Mouse (Mus musculus): Measurements from ENCODE around the gene Arhgap30.
A peak's percentile ranks its signal among the peaks of the same experiment; 100 is the strongest.

Gene Arhgap30

GRCm38 (mm10) chr1:171435974-171436373 lies 47.2 kb downstream of the Arhgap30 start:
- DNase-seq, result no peak

GRCm38 (mm10) chr1:171437264-171438013 lies 48.7 kb downstream of the Arhgap30 start, which contains the start of gene F11r:
F11r (plus strand) TSS chr1:171437535.
- peak; percentile 97 for DNase-seq

DNA sequence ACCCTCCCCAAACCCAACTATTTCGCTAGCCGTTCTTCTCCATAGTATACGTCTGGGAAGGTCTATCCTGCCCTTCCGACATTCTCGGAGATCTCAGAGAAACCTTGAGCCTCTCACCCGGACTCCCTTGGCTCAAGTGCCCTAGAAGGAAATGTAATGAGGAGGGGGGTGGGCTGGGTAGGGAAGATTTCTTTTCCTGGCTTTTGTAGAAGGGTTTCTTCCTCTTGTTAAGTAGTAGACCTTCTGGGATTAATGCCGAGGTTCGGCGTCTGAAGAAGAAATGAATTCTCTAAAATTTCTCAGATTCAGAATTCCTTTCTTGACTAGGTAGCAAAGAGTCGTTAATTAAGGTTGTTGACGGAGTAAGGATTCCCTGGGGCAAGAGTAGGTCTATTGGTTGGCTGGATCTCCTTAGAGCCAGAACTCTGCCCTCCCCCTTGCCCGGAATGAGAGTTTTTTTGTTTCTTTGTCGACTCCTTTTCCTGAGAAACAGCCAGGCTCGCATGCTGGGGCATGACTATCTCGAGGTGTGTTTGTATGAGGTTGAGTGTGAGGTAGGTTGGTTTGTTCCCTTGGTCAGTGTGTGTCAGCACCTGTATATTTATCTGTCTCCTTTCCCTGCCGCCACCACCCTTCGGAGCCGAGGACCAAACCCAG lies 49.4 kb downstream of the Arhgap30 start:
- DNase-seq, result peak; percentile 48

DNA sequence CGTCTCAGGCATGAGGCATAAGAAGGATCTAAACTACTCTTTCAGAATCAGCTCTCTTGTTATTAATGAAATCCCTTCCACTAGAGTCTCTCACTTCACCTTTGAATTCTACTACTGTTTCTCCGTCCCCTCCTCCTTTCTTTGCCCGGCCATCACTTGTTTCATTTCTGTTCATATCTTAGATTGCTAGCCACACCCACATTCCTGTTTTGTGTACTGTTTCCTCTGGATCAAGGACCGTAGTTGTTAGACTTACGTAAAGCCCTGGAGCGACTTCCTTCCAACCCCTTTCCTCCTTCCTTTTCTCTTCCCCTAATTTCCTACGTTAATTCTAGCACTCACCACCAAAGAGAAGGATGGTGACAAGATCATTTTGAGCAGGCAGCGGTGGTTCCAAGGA lies 50.3 kb downstream of the Arhgap30 start:
- DNase-seq, result no peak

- peak; percentile 82 for DNase-seq
These were observed 51.4 kb downstream of the Arhgap30 start for GRCm38 (mm10) chr1:171440025-171440725.

DNA sequence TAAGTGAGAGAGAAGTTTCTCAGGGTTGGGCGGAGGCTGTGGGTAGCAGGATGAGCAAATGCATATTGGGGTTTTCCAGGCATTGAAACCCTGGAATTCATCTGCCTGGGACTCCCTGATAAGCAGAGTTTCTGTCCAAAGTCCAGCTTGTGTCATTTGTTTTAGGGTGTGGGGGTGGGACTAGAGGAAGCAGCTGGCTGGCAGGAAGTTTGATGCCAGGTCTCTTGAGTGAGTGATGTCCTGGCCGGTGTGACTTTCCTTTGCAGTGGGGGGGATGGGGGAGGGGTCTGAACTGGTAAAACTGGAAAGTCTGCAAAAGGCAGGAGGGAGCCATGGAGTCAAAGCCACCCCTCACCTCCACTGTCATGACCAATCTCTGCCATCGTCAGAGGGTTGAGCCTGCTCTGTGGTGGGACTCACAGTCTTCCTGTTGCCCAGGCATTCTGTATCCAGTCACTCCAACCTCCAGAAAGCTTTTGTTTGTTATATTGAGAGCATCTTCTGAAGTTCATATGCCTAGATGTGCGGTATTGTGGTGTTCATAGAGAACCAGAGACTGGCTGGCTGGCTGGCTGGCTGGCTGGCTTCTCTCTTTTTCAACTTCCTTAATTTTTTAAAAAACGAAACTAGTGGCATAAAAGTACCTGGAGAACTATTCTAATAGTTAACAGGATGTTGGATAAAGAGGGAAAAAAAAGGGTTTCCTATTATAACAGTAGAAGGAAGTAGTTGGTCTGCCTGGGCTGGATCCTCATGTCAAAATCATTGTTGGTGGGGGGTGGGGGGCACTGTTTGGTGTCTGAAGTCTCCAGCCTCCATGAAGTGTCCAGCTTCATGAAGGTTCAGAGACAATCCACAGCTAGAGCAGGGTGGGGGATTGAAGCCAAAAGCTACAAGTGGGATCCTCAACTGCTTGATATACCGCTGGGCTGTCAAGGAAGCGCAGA lies 53.0 kb downstream of the Arhgap30 start:
- DNase-seq, result no peak

DNA sequence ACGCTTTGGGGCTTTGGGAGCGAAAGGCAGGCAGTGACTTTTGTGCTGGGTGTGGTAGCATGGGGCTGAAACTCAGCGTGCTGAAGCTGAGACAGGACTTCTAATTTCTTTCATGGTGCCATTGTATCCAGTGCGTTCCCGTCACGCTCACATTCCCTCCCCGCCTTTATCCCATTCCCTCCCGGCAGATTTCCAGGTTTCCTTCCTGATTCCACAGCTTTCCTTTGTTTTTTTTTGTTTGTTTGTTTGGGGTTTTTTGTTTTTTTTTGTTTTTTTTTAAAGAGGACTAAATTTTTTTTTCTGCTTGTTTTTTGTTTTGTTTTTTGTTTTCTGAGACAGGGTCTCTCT lies 53.6 kb downstream of the Arhgap30 start:
- no peak for DNase-seq

DNA sequence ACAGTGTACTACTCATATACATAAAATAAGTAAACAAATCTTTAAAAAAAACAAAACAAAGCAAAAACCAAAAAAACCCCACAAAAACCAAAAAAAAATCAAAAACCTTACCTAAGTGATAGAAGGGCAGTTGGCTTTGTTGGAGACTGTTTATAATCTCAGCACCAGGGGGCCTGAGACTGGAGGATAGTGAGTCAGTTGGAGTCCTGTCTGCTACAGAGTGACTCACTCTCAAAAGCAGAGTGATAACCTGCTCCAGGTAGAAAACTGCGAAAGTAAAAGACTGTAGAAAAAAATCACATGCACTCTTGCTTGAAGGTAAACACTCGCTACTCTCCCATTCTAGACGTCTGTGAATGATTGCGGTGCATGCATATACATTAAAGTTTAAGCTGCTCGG lies 56.3 kb downstream of the Arhgap30 start:
- DNase-seq, result no peak

DNA sequence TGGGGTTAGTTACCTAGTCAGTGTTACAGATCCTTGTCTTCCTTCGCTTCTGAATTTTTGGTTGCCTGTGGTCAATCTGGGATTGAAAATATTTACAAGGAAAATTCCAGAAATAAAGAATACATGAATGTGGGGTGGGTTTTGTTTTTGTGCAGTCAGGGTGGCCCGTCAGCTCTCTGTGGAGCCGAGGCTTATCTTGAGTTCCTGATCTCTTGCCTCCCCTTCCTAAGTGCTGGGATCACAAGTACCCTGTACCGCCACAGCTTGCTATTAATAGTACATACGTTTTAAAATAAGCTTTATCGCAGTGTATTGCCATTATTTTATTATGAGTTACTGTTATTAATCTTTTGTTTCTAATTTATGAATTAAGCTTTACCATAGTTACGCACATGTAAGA lies 58.1 kb downstream of the Arhgap30 start:
- DNase-seq, result no peak

DNA sequence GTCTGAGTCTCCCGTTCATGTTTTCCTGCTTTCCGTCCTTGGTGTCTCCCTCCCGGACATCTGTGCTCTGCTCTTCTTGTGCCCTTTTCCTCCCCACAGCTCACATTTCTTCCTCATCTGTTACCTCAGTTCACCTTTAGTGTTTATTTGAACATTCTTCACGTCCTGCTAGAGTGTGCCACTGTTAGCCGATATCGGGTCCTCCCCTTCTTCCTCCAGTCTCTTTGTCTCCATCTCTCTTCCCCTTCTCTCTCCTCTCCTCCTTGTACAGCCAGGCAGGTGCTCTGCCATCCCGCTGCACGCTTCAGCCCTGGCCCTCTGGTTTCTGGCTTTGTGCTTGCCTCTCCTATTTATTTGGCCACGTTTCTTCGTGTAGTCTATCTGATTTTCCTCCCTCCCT lies 58.9 kb downstream of the Arhgap30 start:
- DNase-seq, result no peak

GRCm38 (mm10) chr1:171450062-171450461 lies 61.3 kb downstream of the Arhgap30 start:
- DNase-seq, result no peak

DNA sequence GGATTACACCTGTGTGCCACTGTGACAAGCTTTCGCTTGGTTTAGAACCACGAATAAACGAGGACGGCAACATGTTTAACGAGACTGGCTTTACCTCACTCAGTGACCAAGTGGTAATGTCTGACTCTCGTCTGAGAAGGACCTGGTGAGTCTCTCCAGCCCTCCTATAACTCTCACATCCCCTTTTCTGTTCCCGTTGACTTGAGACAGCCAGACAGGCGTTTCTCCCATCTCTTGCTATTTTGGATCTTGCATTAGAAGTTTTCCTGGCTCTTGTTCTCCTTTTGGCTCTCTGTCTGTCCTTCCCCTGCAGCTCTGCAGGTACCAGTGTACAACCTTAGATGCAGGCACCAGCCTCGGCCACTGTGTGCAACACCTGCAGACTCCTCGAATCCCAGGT lies 62.2 kb downstream of the Arhgap30 start:
- DNase-seq, result no peak

- no peak for DNase-seq
These were observed 63.8 kb downstream of the Arhgap30 start for GRCm38 (mm10) chr1:171452522-171452921.

DNA sequence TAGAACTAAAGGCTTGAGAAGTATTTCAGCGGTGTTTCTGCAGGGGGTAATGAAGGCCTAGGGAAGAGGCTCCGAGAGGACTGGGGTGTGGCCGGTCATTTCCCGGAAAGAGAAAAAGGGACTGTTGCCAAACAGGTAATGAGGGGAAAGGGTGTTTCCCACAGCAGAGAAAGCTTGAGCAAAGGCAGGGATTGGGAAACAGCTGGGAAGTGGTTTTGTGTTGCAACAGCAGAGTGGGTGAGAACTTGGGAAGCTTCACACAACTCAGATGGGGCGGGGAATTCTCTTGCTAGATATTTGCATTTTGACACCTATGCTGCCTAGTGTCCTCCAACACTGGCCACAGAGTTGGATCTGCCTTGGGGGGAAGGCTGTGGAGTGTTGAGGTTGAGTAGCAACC lies 64.2 kb downstream of the Arhgap30 start:
- DNase-seq, result no peak

DNA sequence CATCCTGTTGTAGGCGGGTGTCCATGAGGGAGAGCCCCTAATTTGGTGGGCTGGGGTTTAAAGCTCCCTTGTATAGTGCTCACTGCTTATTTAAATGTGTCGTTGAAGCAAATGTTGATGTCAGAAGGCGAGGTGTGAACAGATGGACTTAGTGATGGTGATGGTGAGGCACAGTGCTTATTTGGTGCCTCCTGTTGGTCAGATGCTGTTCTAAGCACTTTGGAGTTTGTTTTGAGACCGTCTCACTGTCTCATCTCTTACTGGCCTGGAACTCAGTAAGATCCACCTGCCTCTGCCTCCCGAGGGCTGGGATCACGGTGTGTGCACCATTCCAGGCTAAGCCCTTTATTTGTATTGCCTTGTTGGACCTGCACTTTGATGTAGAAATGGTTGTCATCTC lies 66.2 kb downstream of the Arhgap30 start:
- DNase-seq, result no peak

- DNase-seq, result no peak
These were observed 68.8 kb downstream of the Arhgap30 start for GRCm38 (mm10) chr1:171457568-171457967.

- no peak for DNase-seq
These were observed 71.0 kb downstream of the Arhgap30 start for GRCm38 (mm10) chr1:171459791-171460190.

All from kidney, adult 18-20 months (tissue).